Mouse (Mus musculus) lung, embryonic 15.5 days (tissue): ENCODE measurements around the gene Ms4a14. TPM values are rescaled to one million over a fixed set of nuclear protein-coding genes. Genes with fewer than 3 reads are reported as not detected.
"Not testable (repeated sequence)": the region's sequence is repeated elsewhere in the genome, so short reads cannot be mapped to it uniquely, and the experiment has no call there.

Source experiments
- ATAC-seq: fragments of 200-750 bp; cut with Nextera tagmentation; 2 replicates; pipeline ENCODE4 v1.8.0; 2017; ENCODE audit warnings: moderate number of reproducible peaks, borderline replicate concordance; ENCODE audit not compliant: low FRiP score, low TSS enrichment; ENCODE audit errors: extremely low read depth
- H3K27ac ChIP-seq: fragments of 300-500 bp; sonication (generic); 2 replicates; pipeline ENCODE4 v1.5.1; 2015; ENCODE audit warnings: moderate library complexity, mild to moderate bottlenecking, inconsistent platforms
- H3K27me3 ChIP-seq: fragments of 300-500 bp; sonication (generic); 2 replicates; pipeline ENCODE4 v1.6.1; 2015; ENCODE audit warnings: inconsistent platforms
- H3K36me3 ChIP-seq: fragments of 300-500 bp; sonication (generic); 2 replicates; pipeline ENCODE4 v1.6.1; 2015; ENCODE audit warnings: inconsistent platforms
- H3K4me1 ChIP-seq: fragments of 300-500 bp; sonication (generic); 2 replicates; pipeline ENCODE4 v1.6.1; 2015; ENCODE audit warnings: inconsistent platforms
- H3K4me2 ChIP-seq: fragments of 300-500 bp; sonication (generic); 2 replicates; pipeline ENCODE4 v1.6.1; 2015; ENCODE audit warnings: inconsistent platforms, mild to moderate bottlenecking, moderate library complexity
- H3K4me3 ChIP-seq: fragments of 300-500 bp; sonication (generic); 2 replicates; pipeline ENCODE4 v1.5.1; 2015; ENCODE audit warnings: mild to moderate bottlenecking, inconsistent platforms
- H3K9ac ChIP-seq: fragments of 300-500 bp; sonication (generic); 2 replicates; pipeline ENCODE4 v1.6.1; 2015; ENCODE audit warnings: inconsistent platforms
- H3K9me3 ChIP-seq: fragments of 300-500 bp; sonication (generic); 2 replicates; pipeline ENCODE4 v1.6.1; 2016; ENCODE audit warnings: inconsistent platforms
- WGBS: fragments of 180-500 bp; shearing (Covaris S2); methylation state at CpG from one replicate; pipeline ENCODE4 v1.1.7; 2015; 5-methylcytosine and 5-hydroxymethylcytosine counted together
- polyA plus RNA-seq: library from polyadenylated mRNA; unstranded; fragments of >200 nt; fragmentation: Nextera tagmentation; extraction: Ambion mirVana; gene quantifications from 2 replicates; pipeline ENCODE4 v1.2.1, GENCODE M21; 2015

Gene Ms4a14
- polyA plus RNA-seq, 1 experiment from 2014 or later = 0.06 TPM

DNA sequence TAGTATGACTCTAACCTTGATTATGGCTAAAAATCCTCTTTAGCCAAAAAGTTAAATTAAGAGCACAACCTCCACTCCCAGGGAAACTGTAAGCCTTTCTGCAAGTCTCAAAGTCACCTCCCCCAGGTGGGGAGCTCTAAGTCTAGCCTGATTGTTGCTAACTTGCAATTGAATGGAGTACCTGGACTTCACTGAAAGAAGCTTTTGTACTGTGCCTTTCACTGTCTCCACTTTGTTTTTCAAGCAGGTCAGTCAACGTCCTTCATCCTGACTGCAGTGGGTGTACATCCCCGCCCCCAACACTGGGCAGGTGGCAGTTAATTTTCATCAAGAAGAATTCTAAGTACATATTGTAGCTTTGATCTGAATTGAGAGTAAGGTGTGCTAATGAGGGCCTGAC is 15.3 kb downstream of the Ms4a14 start:
- H3K4me3 ChIP-seq = no peak overlapping the region
- H3K27ac ChIP-seq = no peak overlapping the region
- no peaks in the 10 kb centered on the region for H3K36me3 ChIP-seq
- H3K27me3 ChIP-seq = no peaks in the 10 kb centered on the region
- no peaks in the 10 kb centered on the region for H3K4me1 ChIP-seq
- no peak overlapping the region for H3K9ac ChIP-seq
- WGBS = 43% methylated on average over 2 of the region's 2 CpGs
- no peak for ATAC-seq
- no peak overlapping the region for H3K4me2 ChIP-seq
- H3K9me3 ChIP-seq = no peaks in the 10 kb centered on the region

GRCm38 (mm10) chr19:11293616-11294015 is 20.6 kb downstream of the Ms4a14 start:
- not testable (repeated sequence) for H3K36me3 ChIP-seq, H3K9me3 ChIP-seq, H3K27me3 ChIP-seq, H3K9ac ChIP-seq, H3K27ac ChIP-seq, ATAC-seq, H3K4me1 ChIP-seq
- 15% methylated on average over 3 of the region's 3 CpGs for WGBS
- peak overlapping the region; percentile 63 for H3K4me2 ChIP-seq
- peak overlapping the region; percentile 45; the same call in 1 of the 2 replicates for H3K4me3 ChIP-seq

- H3K27me3 ChIP-seq = no peaks in the 10 kb centered on the region
- 0 out of 2 replicates have a peak overlapping the region, but pooled peaks have one; percentile 9 for H3K27ac ChIP-seq
- H3K4me1 ChIP-seq = no peaks in the 10 kb centered on the region
- no peaks in the 10 kb centered on the region for H3K9me3 ChIP-seq
- H3K9ac ChIP-seq = no peak overlapping the region
- WGBS = 4% methylated on average over 12 of the region's 12 CpGs
- ATAC-seq = no peak
- H3K36me3 ChIP-seq = no peaks in the 10 kb centered on the region
- H3K4me3 ChIP-seq = peak overlapping the region; percentile 45
- peak overlapping the region; percentile 63 for H3K4me2 ChIP-seq
Observed at GRCm38 (mm10) chr19:11292990-11293389, 21.3 kb downstream of the Ms4a14 start.

- Histone ChIP-seq H3K4me3 (no peak within 1 kb of the TSS), H3K27ac (no peak within 1 kb of the TSS), H3K4me2 (no peak within 1 kb of the TSS), H3K27me3 (no peaks in the 10 kb centered on the region), H3K9me3 (no peaks in the 10 kb centered on the region), H3K36me3 (no peaks in the 10 kb centered on the region), H3K4me1 (no peaks in the 10 kb centered on the region), H3K9ac (no peak within 1 kb of the TSS)
- 89% methylated on average over 2 of the region's 2 CpGs for WGBS
- ATAC-seq = no peak
Observed at GRCm38 (mm10) chr19:11283773-11284172, 30.5 kb downstream of the Ms4a14 start, which contains the start of gene Ms4a5. Gene Ms4a5, minus strand, starts transcription at chr19:11283873.

- H3K9me3 ChIP-seq = no peaks in the 10 kb centered on the region
- no peaks in the 10 kb centered on the region for H3K27me3 ChIP-seq
- H3K27ac ChIP-seq = no peak overlapping the region
- H3K36me3 ChIP-seq = no peaks in the 10 kb centered on the region
- no peak overlapping the region for H3K9ac ChIP-seq
- H3K4me3 ChIP-seq = no peak overlapping the region
- no peak overlapping the region for H3K4me2 ChIP-seq
- no peaks in the 10 kb centered on the region for H3K4me1 ChIP-seq
- WGBS = 78% methylated on average over 3 of the region's 3 CpGs
- no peak for ATAC-seq
Observed at GRCm38 (mm10) chr19:11280223-11280622, 34.0 kb downstream of the Ms4a14 start.

- Histone ChIP-seq H3K9ac (no peak overlapping the region), H3K27ac (no peak overlapping the region), H3K36me3 (no peaks in the 10 kb centered on the region), H3K4me3 (no peak overlapping the region), H3K9me3 (no peaks in the 10 kb centered on the region), H3K4me2 (no peak overlapping the region), H3K27me3 (no peaks in the 10 kb centered on the region), H3K4me1 (no peaks in the 10 kb centered on the region)
- ATAC-seq = no peak
- WGBS = 26% methylated on average over 5 of the region's 5 CpGs
Observed at GRCm38 (mm10) chr19:11276431-11276830, 37.8 kb downstream of the Ms4a14 start.

GRCm38 (mm10) chr19:11266956-11267355 is 47.3 kb downstream of the Ms4a14 start:
- Histone ChIP-seq H3K4me3 (no peak overlapping the region), H3K4me1 (no peaks in the 10 kb centered on the region), H3K9me3 (no peaks in the 10 kb centered on the region), H3K9ac (no peak overlapping the region), H3K27me3 (no peaks in the 10 kb centered on the region), H3K4me2 (no peak overlapping the region), H3K36me3 (no peaks in the 10 kb centered on the region), H3K27ac (no peak overlapping the region)
- ATAC-seq = no peak
- WGBS = 68% methylated on average over 4 of the region's 4 CpGs

GRCm38 (mm10) chr19:11266052-11266845 is 48.0 kb downstream of the Ms4a14 start, which contains the start of gene Ms4a1:
Gene Ms4a1, minus strand, starts transcription at chr19:11266241.
- H3K9ac ChIP-seq = no peak within 1 kb of the TSS
- no peaks in the 10 kb centered on the region for H3K27me3 ChIP-seq
- WGBS = 76% methylated on average over 8 of the region's 8 CpGs
- H3K4me3 ChIP-seq = no peak within 1 kb of the TSS
- H3K36me3 ChIP-seq = no peaks in the 10 kb centered on the region
- no peaks in the 10 kb centered on the region for H3K4me1 ChIP-seq
- no peak within 1 kb of the TSS for H3K27ac ChIP-seq
- no peak for ATAC-seq
- no peak within 1 kb of the TSS for H3K4me2 ChIP-seq
- H3K9me3 ChIP-seq = no peaks in the 10 kb centered on the region

DNA sequence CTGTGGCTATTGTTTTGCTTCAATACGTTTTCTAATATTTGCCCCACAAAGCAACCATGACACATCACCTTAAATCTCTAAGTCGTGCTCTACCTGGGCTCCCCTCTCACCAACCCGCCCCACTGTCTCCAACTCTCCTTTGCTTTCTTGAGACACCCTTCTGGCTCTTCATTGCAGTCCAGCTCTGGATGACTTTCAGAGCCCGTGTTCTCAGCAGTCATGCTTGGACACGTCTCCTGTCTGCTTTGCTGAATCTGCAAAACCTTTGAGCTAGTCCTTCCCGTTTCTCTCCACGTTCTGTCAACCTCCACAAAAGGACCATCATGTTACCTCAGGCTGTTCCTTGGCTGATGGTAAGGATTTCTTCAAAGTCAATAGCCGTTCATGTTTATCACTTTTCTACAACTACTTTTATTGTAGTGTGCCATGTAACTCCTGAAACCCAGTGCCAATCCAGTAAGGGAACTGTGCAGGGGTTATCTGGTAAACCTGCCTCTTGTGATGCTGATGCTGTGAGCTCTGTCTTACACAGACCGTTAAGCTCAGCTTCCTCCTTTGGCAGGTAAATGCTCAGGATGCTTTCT is 49.6 kb downstream of the Ms4a14 start:
- H3K9me3 ChIP-seq = no peaks in the 10 kb centered on the region
- ATAC-seq = no peak
- no peak overlapping the region for H3K9ac ChIP-seq
- no peak overlapping the region for H3K4me2 ChIP-seq
- no peak overlapping the region for H3K4me3 ChIP-seq
- H3K4me1 ChIP-seq = no peaks in the 10 kb centered on the region
- H3K27ac ChIP-seq = no peak overlapping the region
- no peaks in the 10 kb centered on the region for H3K27me3 ChIP-seq
- 79% methylated on average over 9 of the region's 9 CpGs for WGBS
- no peaks in the 10 kb centered on the region for H3K36me3 ChIP-seq

DNA sequence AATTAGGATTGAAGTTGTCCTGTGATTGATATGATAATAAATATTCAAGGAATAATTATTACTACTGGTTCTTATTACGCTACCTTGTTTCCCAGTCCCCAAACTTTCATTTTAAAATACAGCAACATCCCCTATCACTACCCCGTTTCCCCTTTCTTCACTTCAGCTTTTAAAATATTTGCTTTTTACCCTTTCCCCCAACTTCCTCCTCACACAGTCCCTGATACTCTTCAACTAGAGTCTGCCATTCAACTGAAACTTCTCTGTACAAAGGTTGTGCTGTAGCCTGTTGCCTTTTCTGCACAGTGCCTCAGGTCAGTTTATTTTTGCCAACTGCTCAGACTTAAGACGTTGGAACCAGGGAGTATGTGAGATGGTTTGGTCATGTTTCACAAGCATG is 50.7 kb downstream of the Ms4a14 start:
- 75% methylated on average over 3 of the region's 3 CpGs for WGBS
- Histone ChIP-seq H3K9me3 (no peaks in the 10 kb centered on the region), H3K36me3 (no peaks in the 10 kb centered on the region), H3K4me2 (no peak overlapping the region), H3K9ac (no peak overlapping the region), H3K4me3 (no peak overlapping the region), H3K27ac (no peak overlapping the region), H3K27me3 (no peaks in the 10 kb centered on the region), H3K4me1 (no peaks in the 10 kb centered on the region)
- ATAC-seq = no peak

- not testable (repeated sequence) for H3K27me3 ChIP-seq, H3K4me3 ChIP-seq, H3K9ac ChIP-seq, H3K9me3 ChIP-seq, H3K4me1 ChIP-seq, H3K27ac ChIP-seq, H3K4me2 ChIP-seq, ATAC-seq, H3K36me3 ChIP-seq
- 70% methylated on average over 4 of the region's 4 CpGs for WGBS
Observed at GRCm38 (mm10) chr19:11262932-11263331, 51.3 kb downstream of the Ms4a14 start.

GRCm38 (mm10) chr19:11261522-11261921 is 52.7 kb downstream of the Ms4a14 start:
- H3K4me2 ChIP-seq = no peak overlapping the region
- H3K4me3 ChIP-seq = no peak overlapping the region
- no peaks in the 10 kb centered on the region for H3K27me3 ChIP-seq
- no peaks in the 10 kb centered on the region for H3K4me1 ChIP-seq
- H3K27ac ChIP-seq = no peak overlapping the region
- no peak for ATAC-seq
- 70% methylated on average over 2 of the region's 2 CpGs for WGBS
- no peaks in the 10 kb centered on the region for H3K9me3 ChIP-seq
- no peak overlapping the region for H3K9ac ChIP-seq
- H3K36me3 ChIP-seq = no peaks in the 10 kb centered on the region
